Mouse (Mus musculus) ES-Bruce4 (cell line): ENCODE measurements around the gene Scaf1. TPM values are rescaled to one million over a fixed set of nuclear protein-coding genes. Genes with fewer than 3 reads are reported as not detected.

Source experiments
- H3K27ac ChIP-seq: 2 replicates; pipeline ENCODE4 v1.5.1; 2012; ENCODE audit warnings: low read length, inconsistent platforms; ENCODE audit not compliant: insufficient read depth
- H3K27me3 ChIP-seq: 2 replicates; pipeline ENCODE4 v1.6.1; 2012; ENCODE audit warnings: mild to moderate bottlenecking, low read length, inconsistent platforms; ENCODE audit not compliant: control insufficient read depth, poor library complexity, insufficient read depth, severe bottlenecking
- H3K36me3 ChIP-seq: 2 replicates; pipeline ENCODE4 v1.6.1; 2012; ENCODE audit warnings: inconsistent platforms, mild to moderate bottlenecking, low read length, moderate library complexity; ENCODE audit not compliant: control insufficient read depth, poor library complexity, insufficient read depth, severe bottlenecking
- H3K4me1 ChIP-seq: one replicate; pipeline ENCODE4 v1.8.1; 2011; ENCODE audit warnings: low read length; ENCODE audit not compliant: control insufficient read depth, insufficient read depth
- H3K4me3 ChIP-seq: 2 replicates; pipeline ENCODE4 v1.5.1; 2011; ENCODE audit warnings: low read depth, mild to moderate bottlenecking, low read length
- H3K9ac ChIP-seq: 2 replicates; pipeline ENCODE4 v1.6.1; 2012; ENCODE audit warnings: low read depth, mild to moderate bottlenecking, inconsistent platforms; ENCODE audit not compliant: poor library complexity, severe bottlenecking
- H3K9me3 ChIP-seq: replicated peaks from 2 replicates; pipeline ENCODE4 v1.6.1; 2012; ENCODE audit warnings: mild to moderate bottlenecking, low read length, inconsistent platforms; ENCODE audit not compliant: control insufficient read depth, poor library complexity, insufficient read depth, severe bottlenecking
- CTCF ChIP-seq: IDR thresholded peaks from one replicate; pipeline ENCODE4 v1.8.1; 2011; ENCODE audit warnings: low read depth, low read length
- EP300 ChIP-seq: IDR thresholded peaks from 2 replicates; pipeline ENCODE4 v1.6.1; 2011; ENCODE audit warnings: low read depth, low read length; ENCODE audit not compliant: insufficient read depth
- POLR2A ChIP-seq: IDR thresholded peaks from one replicate; pipeline ENCODE4 v1.8.1; 2011; ENCODE audit warnings: low read length; ENCODE audit not compliant: insufficient read depth
- polyA plus RNA-seq: library from polyadenylated mRNA; stranded (reverse); fragments of >200 nt; gene quantifications from 2 replicates; pipeline ENCODE4 v1.2.4, GENCODE M21; 2011; ENCODE audit warnings: low read depth; ENCODE audit not compliant: missing spikeins, insufficient read depth, insufficient read length

Scaf1 gene
- polyA plus RNA-seq, 1 experiment, result 64.2 TPM

DNA sequence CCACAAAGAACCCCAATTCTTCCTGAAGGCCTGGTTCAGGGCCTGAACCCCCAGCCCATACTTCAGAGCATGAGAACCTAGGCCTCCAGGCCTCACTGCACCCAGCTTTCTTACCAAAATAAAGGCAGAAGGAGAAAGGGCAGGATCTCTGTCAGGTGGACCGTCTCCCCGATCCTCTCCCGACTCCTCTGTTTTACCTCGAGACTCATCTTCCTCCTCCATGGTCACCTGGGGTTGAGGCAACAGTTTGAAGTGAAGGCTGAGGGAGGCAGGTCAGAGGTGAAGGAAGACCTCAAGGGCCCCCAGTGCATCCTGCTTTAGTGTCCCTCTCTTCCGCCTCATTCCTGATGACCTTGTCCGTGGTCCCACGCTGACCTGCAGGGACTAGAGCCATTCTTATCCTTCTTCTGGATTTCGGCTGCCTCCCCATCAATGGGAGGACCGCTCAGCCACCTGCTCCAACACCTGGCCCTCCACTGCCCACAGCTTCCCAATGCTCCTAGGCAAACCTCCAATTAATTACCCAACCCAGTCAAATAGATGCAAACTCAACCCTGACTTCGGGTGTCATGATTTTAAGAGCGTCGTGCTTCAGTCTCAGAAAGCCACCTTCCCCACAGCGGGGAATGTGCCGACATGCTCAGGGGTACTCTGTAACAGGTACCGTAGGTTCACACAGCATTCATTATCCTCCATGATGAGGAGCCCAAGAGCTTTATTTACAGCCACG, 2.6 kb downstream of the Scaf1 start:
- no peaks in the 10 kb centered on the region for H3K27me3 ChIP-seq
- H3K27ac ChIP-seq, result no peak overlapping the region
- no peaks in the 10 kb centered on the region for H3K9me3 ChIP-seq
- no peak overlapping the region for H3K9ac ChIP-seq
- H3K36me3 ChIP-seq, result peaks cover 17% of the 10 kb centered on the region; the same call in 1 of the 2 replicates
- no peak overlapping the region for H3K4me3 ChIP-seq
- no peaks in the 10 kb centered on the region for H3K4me1 ChIP-seq
- TF ChIP-seq EP300 (no peak), POLR2A (no peak), CTCF (no peak)

DNA sequence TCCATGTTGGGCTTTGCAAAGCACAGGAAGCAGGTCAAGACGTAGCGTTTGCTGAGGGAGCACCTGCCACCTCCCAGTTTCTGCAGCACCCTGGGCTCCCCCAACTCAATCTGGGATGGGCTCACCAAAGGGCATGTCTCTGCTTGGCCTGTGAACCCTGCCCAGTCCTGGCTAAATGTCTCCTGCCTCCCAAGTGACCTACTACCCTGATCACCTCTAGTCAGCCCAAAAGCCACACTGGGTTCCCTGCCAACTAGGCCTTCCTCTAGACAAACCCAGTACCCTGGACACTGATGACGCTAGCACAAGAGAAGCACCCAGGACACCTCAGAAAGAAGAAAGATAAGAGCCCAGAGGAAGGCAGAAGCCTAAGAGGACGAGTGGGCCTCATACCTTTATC, 3.3 kb downstream of the Scaf1 start:
- no peaks in the 10 kb centered on the region for H3K4me1 ChIP-seq
- H3K9me3 ChIP-seq, result no peaks in the 10 kb centered on the region
- TF ChIP-seq POLR2A (no peak), CTCF (no peak), EP300 (no peak)
- H3K27ac ChIP-seq, result no peak overlapping the region
- no peak overlapping the region for H3K4me3 ChIP-seq
- H3K36me3 ChIP-seq, result peaks cover 17% of the 10 kb centered on the region; the same call in 1 of the 2 replicates
- no peak overlapping the region for H3K9ac ChIP-seq
- H3K27me3 ChIP-seq, result no peaks in the 10 kb centered on the region

DNA sequence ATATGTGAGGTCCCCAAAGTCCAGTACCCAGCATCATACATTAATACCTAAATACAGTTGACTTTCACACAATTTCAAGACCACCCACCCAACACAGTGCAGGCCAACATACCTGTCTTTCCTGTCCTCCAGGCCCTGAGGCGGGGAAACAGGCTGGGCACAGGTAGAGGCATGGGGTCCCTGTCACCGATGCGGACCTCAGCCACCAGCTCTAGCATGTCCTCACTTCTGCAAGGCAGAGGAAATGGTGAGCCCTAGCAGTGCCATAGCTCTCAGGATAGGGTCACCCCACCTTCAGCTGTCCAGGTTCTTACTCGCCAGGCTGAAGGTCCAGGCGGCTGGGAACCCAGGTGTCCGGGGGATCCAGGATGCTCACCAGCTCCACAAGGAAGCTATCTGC, 4.2 kb downstream of the Scaf1 start:
- H3K9ac ChIP-seq, result no peak overlapping the region
- no peaks in the 10 kb centered on the region for H3K27me3 ChIP-seq
- no peak for TF ChIP-seq POLR2A
- no peak for TF ChIP-seq CTCF
- TF ChIP-seq EP300, result no peak
- H3K4me1 ChIP-seq, result no peaks in the 10 kb centered on the region
- H3K9me3 ChIP-seq, result no peaks in the 10 kb centered on the region
- H3K4me3 ChIP-seq, result no peak overlapping the region
- H3K36me3 ChIP-seq, result peaks cover 18% of the 10 kb centered on the region; the same call in 1 of the 2 replicates
- no peak overlapping the region for H3K27ac ChIP-seq

DNA sequence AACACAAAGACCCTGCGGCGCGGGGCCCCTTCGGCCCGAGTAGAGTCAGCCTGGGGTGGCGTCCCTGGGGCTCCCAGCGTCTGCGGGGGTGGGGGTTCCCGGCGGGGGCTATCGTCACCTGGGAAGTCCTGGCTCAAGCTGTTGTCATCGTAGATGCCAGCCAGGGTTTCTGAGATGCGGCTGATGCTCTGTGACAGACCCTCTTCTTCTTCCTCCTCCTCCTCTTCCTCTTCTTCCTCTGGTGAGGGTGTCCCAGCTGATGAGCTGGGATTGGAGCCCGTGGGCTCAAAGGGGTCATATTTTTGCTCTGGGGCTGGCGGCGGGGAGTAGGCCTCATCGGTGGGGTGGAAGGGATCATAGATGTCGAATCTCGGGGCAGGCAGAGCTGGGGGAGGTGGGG, 7.8 kb downstream of the Scaf1 start:
- peaks cover 27% of the 10 kb centered on the region for H3K36me3 ChIP-seq
- H3K27ac ChIP-seq, result no peak overlapping the region
- H3K9me3 ChIP-seq, result no peaks in the 10 kb centered on the region
- H3K9ac ChIP-seq, result peak overlapping the region; percentile 11; the same call in 1 of the 2 replicates
- no peaks in the 10 kb centered on the region for H3K27me3 ChIP-seq
- no peaks in the 10 kb centered on the region for H3K4me1 ChIP-seq
- TF ChIP-seq POLR2A, result no peak
- no peak for TF ChIP-seq CTCF
- no peak for TF ChIP-seq EP300
- H3K4me3 ChIP-seq, result no peak overlapping the region

DNA sequence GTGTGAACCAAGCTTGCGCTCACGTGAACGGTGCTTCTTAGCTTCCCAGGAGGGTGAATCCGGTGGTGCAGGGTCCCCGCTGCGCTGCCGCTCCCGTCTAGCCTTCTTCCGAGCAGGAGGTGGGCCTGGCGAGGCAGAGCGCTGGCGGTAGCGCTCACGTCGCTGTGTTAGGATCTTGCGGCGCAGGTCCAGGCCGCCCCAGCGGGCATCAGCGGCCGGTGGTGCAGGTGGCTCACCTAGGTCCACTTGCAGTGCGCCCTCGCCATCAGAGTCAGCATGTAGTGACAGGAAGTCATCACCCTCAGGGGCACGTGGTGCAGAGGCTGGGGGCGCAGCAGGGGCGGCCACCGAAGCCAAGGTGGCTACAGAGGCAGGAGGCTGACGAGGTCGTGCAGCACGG, 8.3 kb downstream of the Scaf1 start:
- Histone ChIP-seq H3K4me3 (peak overlapping the region; percentile 11), H3K36me3 (peaks cover 32% of the 10 kb centered on the region), H3K27ac (no peak overlapping the region), H3K27me3 (no peaks in the 10 kb centered on the region), H3K9me3 (no peaks in the 10 kb centered on the region), H3K9ac (peak overlapping the region; percentile 11; the same call in 1 of the 2 replicates), H3K4me1 (no peaks in the 10 kb centered on the region)
- no peak for TF ChIP-seq EP300

DNA sequence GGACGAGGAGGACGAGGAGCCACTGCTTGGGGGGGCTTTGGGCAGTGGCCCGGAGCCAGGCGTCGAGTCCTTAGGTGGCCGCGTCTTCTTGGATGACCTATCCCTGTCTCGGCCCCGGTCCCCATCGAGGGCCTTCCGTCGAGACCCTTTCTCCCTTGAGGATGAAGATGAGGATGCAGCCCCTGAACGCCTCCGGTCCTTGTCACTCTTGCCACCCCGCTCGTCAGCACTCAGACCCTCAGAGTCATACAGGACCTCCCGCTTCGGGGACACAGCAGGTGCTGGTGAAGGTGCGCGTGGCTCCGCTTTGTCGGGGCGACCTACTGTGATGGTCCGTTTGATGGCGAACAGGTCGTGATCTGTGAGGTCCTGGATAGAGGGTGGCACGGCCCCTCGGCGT, 9.0 kb downstream of the Scaf1 start:
- no peak overlapping the region for H3K27ac ChIP-seq
- H3K9me3 ChIP-seq, result no peaks in the 10 kb centered on the region
- peaks cover 26% of the 10 kb centered on the region for H3K36me3 ChIP-seq
- no peaks in the 10 kb centered on the region for H3K27me3 ChIP-seq
- no peaks in the 10 kb centered on the region for H3K4me1 ChIP-seq
- H3K4me3 ChIP-seq, result peak overlapping the region; percentile 11
- H3K9ac ChIP-seq, result no peak overlapping the region
- no peak for TF ChIP-seq CTCF
- no peak for TF ChIP-seq POLR2A
- TF ChIP-seq EP300, result no peak
